Mouse (Mus musculus): Measurements from ENCODE around the gene Mff.

GRCm38 (mm10) chr1:82759520-82759919 is 34.8 kb downstream of the Mff start:
- TF ChIP-seq CTCF (IDR thresholded peaks at IDR 0.05; ENCODE audit: low read depth) (peak; percentile 65), EP300 (IDR thresholded peaks at IDR 0.05; ENCODE audit: low read depth) (no peak)

Data from liver, postnatal 0 days (tissue).